Mouse (Mus musculus): Measurements from ENCODE around the gene Gcn1l1. TPM values are rescaled to one million over a fixed set of nuclear protein-coding genes. Genes with fewer than 3 reads are reported as not detected.

Gene Gcn1l1
- polyA plus RNA-seq, 1 experiment from 2014 or later: 97.6 TPM

GRCm38 (mm10) chr5:115522981-115523499, 42.0 kb upstream of the Gcn1l1 start:
- CTCF ChIA-PET: interaction anchor here (1.1 to 6.6 kb wide), 3 partner anchors 8 to 18 kb away, joined by 3 to 48 read pairs (median 4); no protein-coding TSS in a partner anchor
- TF ChIP-seq CTCF (IDR thresholded peaks at IDR 0.05): no peak
- no peak for ATAC-seq
- POLR2A ChIA-PET: interaction anchor here (0.7 to 1.5 kb wide), 2 partner anchors 16 to 142 kb away, joined by 4 read pairs; no protein-coding TSS in a partner anchor
- no peaks in the 10 kb centered on the region for H3K27me3 ChIP-seq
- DNase-seq (ENCODE audit: low read depth, low spot score): no peak
- in situ Hi-C loops (cut with MboI; ENCODE audit: low pct_unique_long_range_greater_than_20kb): loop anchor here (25.0 kb wide), 1 partner anchor 1536 kb away; the partner anchor contains the start of gene Ssh1

GRCm38 (mm10) chr5:115523971-115524370, 41.1 kb upstream of the Gcn1l1 start:
- TF ChIP-seq CTCF (IDR thresholded peaks at IDR 0.05): no peak
- CTCF ChIA-PET: interaction anchor here (1.1 to 6.6 kb wide), 4 partner anchors 9 to 17 kb away, joined by 3 to 48 read pairs (median 6); no protein-coding TSS in a partner anchor
- in situ Hi-C loops (cut with MboI; ENCODE audit: low pct_unique_long_range_greater_than_20kb): loop anchor here (25.0 kb wide), 1 partner anchor 1537 kb away; the partner anchor contains the start of gene Ssh1
- ATAC-seq: peak; percentile 47
- POLR2A ChIA-PET: interaction anchor here (0.7 to 1.3 kb wide), 2 partner anchors 9 to 15 kb away, joined by 3 to 4 read pairs; no protein-coding TSS in a partner anchor
- no peak for DNase-seq (ENCODE audit: low read depth, low spot score)
- H3K27me3 ChIP-seq: no peaks in the 10 kb centered on the region

GRCm38 (mm10) chr5:115524471-115524870, 40.6 kb upstream of the Gcn1l1 start:
- CTCF ChIA-PET: interaction anchor here (1.0 to 6.6 kb wide), 4 partner anchors 9 to 16 kb away, joined by 3 to 48 read pairs (median 5); no protein-coding TSS in a partner anchor
- ATAC-seq (no peak), DNase-seq (ENCODE audit: low read depth, low spot score) (no peak)
- POLR2A ChIA-PET: interaction anchor here (1.3 kb wide), 1 partner anchor 10 kb away, joined by 3 read pairs; no protein-coding TSS in a partner anchor
- in situ Hi-C loops (cut with MboI; ENCODE audit: low pct_unique_long_range_greater_than_20kb): loop anchor here (25.0 kb wide), 1 partner anchor 1537 kb away; the partner anchor contains the start of gene Ssh1
- no peak for TF ChIP-seq CTCF (IDR thresholded peaks at IDR 0.05)
- no peaks in the 10 kb centered on the region for H3K27me3 ChIP-seq

GRCm38 (mm10) chr5:115525416-115525815, 39.6 kb upstream of the Gcn1l1 start:
- TF ChIP-seq CTCF (IDR thresholded peaks at IDR 0.05): no peak

DNA sequence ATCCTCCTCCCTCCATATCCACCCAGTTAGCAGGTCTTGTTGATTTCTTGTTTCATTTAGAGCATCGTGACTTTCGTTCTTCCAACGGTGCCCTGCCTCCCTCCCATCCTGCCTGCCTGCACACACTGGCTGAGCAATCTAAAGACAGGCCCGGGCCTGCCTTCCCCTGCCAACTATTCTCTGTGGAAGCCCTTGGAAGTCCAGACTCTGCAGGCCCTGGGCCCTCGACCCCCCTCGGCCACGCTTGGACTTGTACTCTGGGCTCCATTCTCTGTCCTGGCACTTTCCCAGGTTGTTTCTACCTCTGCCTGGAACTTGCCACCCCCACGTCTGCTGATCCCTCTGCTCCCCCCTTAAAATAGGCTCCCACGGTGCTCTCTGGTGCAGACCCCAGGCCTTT, 39.1 kb upstream of the Gcn1l1 start:
- in situ Hi-C loops (cut with MboI; ENCODE audit: low pct_unique_long_range_greater_than_20kb): no loop called here
- ChIA-PET POLR2A (no interaction called here), CTCF (interaction anchor here (1.0 to 6.6 kb wide), 2 partner anchors 12 to 16 kb away, joined by 3 to 48 read pairs; no protein-coding TSS in a partner anchor)
- H3K27me3 ChIP-seq: no peaks in the 10 kb centered on the region
- ATAC-seq (no peak), DNase-seq (ENCODE audit: low read depth, low spot score) (no peak)
- no peak for TF ChIP-seq CTCF (IDR thresholded peaks at IDR 0.05)

More at GRCm38 (mm10) chr5:115525416-115525815, 39.6 kb upstream of the Gcn1l1 start:
- POLR2A ChIA-PET: no interaction called here
- in situ Hi-C loops (cut with MboI; ENCODE audit: low pct_unique_long_range_greater_than_20kb): no loop called here
- H3K27me3 ChIP-seq: no peaks in the 10 kb centered on the region
- no peak for DNase-seq (ENCODE audit: low read depth, low spot score)
- no peak for ATAC-seq
- CTCF ChIA-PET: interaction anchor here (1.0 to 6.6 kb wide), 3 partner anchors 10 to 15 kb away, joined by 3 to 48 read pairs (median 3); no protein-coding TSS in a partner anchor

DNA sequence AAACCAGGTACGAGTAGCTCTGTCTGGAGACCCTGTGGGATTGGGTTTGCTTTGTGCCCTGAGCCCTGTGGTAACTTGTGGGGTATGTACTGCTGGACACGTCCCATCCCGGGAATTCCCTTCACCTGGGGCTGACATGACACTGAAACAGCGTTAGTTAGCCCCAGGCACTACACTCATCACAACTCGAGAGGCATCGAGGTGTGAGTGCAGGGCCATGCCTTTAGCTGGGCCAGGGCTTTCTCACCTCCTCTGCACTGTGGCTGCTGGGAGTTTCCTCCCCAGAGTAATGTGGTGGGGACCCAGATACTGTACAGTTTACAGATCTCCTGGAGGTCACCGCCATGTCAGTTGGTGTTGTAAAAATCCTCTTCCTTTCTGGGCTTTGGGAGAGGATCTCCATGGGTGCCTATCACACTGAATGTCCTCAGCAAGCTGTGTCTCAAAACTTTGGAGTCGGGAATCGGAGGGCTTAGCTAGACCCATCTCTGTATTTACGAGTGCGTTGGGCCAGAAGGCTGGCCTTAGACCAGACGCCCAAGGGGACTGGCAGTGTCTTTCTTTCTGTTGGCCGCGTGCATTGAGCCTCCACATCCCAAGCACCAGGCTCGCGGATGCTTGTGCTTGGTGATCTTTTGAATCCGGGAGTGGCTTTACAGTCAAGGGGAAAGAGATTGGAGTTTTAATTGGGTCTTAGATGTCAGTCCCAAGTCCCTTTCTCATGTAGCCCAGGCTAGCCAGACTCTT, 38.4 kb upstream of the Gcn1l1 start:
- CTCF ChIA-PET: interaction anchor here (1.0 to 6.6 kb wide), 4 partner anchors 12 to 17 kb away, joined by 3 to 48 read pairs (median 16); no protein-coding TSS in a partner anchor
- no peak for TF ChIP-seq CTCF (IDR thresholded peaks at IDR 0.05)
- in situ Hi-C loops (cut with MboI; ENCODE audit: low pct_unique_long_range_greater_than_20kb): no loop called here
- H3K27me3 ChIP-seq: no peaks in the 10 kb centered on the region
- ATAC-seq (no peak), DNase-seq (ENCODE audit: low read depth, low spot score) (no peak)
- POLR2A ChIA-PET: interaction anchor here (0.5 kb wide), 1 partner anchor 13 kb away, joined by 3 read pairs; no protein-coding TSS in a partner anchor

- no peak for DNase-seq (ENCODE audit: low read depth, low spot score)
- no peak for TF ChIP-seq CTCF (IDR thresholded peaks at IDR 0.05)
- in situ Hi-C loops (cut with MboI; ENCODE audit: low pct_unique_long_range_greater_than_20kb): no loop called here
- POLR2A ChIA-PET: interaction anchor here (1.9 to 2.0 kb wide), 2 partner anchors 9 to 20 kb away, joined by 4 to 8 read pairs; no protein-coding TSS in a partner anchor
- no peaks in the 10 kb centered on the region for H3K27me3 ChIP-seq
- ATAC-seq: no peak
- CTCF ChIA-PET: interaction anchor here (2.8 to 5.8 kb wide), 2 partner anchors 10 to 19 kb away, joined by 11 to 21 read pairs; no protein-coding TSS in a partner anchor
Observed at GRCm38 (mm10) chr5:115528128-115528527, 36.9 kb upstream of the Gcn1l1 start.

GRCm38 (mm10) chr5:115529364-115529741, 35.7 kb upstream of the Gcn1l1 start:
- POLR2A ChIA-PET: interaction anchor here (1.1 to 2.0 kb wide), 3 partner anchors 11 to 38 kb away, joined by 3 to 8 read pairs (median 4); no protein-coding TSS in a partner anchor
- H3K27me3 ChIP-seq: no peaks in the 10 kb centered on the region
- ATAC-seq: no peak
- DNase-seq (ENCODE audit: low read depth, low spot score): no peak
- CTCF ChIA-PET: interaction anchor here (2.8 to 5.8 kb wide), 2 partner anchors 9 to 20 kb away, joined by 11 to 21 read pairs; no protein-coding TSS in a partner anchor
- in situ Hi-C loops (cut with MboI; ENCODE audit: low pct_unique_long_range_greater_than_20kb): no loop called here
- no peak for TF ChIP-seq CTCF (IDR thresholded peaks at IDR 0.05)

GRCm38 (mm10) chr5:115529742-115530446, 35.2 kb upstream of the Gcn1l1 start:
- ChIA-PET POLR2A (interaction anchor here (1.1 to 1.9 kb wide), 2 partner anchors 11 to 39 kb away, joined by 3 to 4 read pairs; no protein-coding TSS in a partner anchor), CTCF (interaction anchor here (5.8 kb wide), 1 partner anchor 21 kb away, joined by 21 read pairs; no protein-coding TSS in a partner anchor)
- DNase-seq (ENCODE audit: low read depth, low spot score) (no peak), ATAC-seq (no peak)
- no peak for TF ChIP-seq CTCF (IDR thresholded peaks at IDR 0.05)
- in situ Hi-C loops (cut with MboI; ENCODE audit: low pct_unique_long_range_greater_than_20kb): no loop called here
- no peaks in the 10 kb centered on the region for H3K27me3 ChIP-seq
